Mouse (Mus musculus): ENCODE data around the gene Btd.
A peak's percentile ranks its signal among the peaks of the same experiment; 100 is the strongest.

Btd gene

GRCm38 (mm10) chr14:31665566-31665940 is 24.7 kb downstream of the Btd start:
- no peak for DNase-seq (ENCODE audit: low spot score)

- no peak for DNase-seq (ENCODE audit: low spot score)
Observed at GRCm38 (mm10) chr14:31666931-31667705, 26.3 kb downstream of the Btd start.

- DNase-seq (ENCODE audit: low spot score), result no peak
Observed at GRCm38 (mm10) chr14:31667741-31668140, 26.9 kb downstream of the Btd start.

- no peak for DNase-seq (ENCODE audit: low spot score)
Observed at GRCm38 (mm10) chr14:31668326-31668725, 27.5 kb downstream of the Btd start.

GRCm38 (mm10) chr14:31669161-31669611 is 28.4 kb downstream of the Btd start:
- DNase-seq (ENCODE audit: low spot score), result peak; percentile 50

- no peak for DNase-seq (ENCODE audit: low spot score)
Observed at GRCm38 (mm10) chr14:31669642-31670490, 29.0 kb downstream of the Btd start.

- no peak for DNase-seq (ENCODE audit: low spot score)
Observed at GRCm38 (mm10) chr14:31671635-31672320, 30.9 kb downstream of the Btd start.

- DNase-seq (ENCODE audit: low spot score), result no peak
Observed at GRCm38 (mm10) chr14:31680656-31681055, 39.8 kb downstream of the Btd start.

GRCm38 (mm10) chr14:31681291-31681690 is 40.5 kb downstream of the Btd start:
- no peak for DNase-seq (ENCODE audit: low spot score)

- DNase-seq (ENCODE audit: low spot score), result no peak
Observed at GRCm38 (mm10) chr14:31681931-31682555, 41.2 kb downstream of the Btd start.

- DNase-seq (ENCODE audit: low spot score), result no peak
Observed at GRCm38 (mm10) chr14:31683610-31684009, 42.8 kb downstream of the Btd start.

GRCm38 (mm10) chr14:31684343-31685040 is 43.7 kb downstream of the Btd start:
- DNase-seq (ENCODE audit: low spot score), result no peak

GRCm38 (mm10) chr14:31685680-31686079 is 44.9 kb downstream of the Btd start:
- DNase-seq (ENCODE audit: low spot score), result no peak

- no peak for DNase-seq (ENCODE audit: low spot score)
Observed at GRCm38 (mm10) chr14:31686231-31686630, 45.4 kb downstream of the Btd start.

- DNase-seq (ENCODE audit: low spot score), result no peak
Observed at GRCm38 (mm10) chr14:31692536-31692935, 51.7 kb downstream of the Btd start.

GRCm38 (mm10) chr14:31696206-31696984 is 55.6 kb downstream of the Btd start:
- no peak for DNase-seq (ENCODE audit: low spot score)

- no peak for DNase-seq (ENCODE audit: low spot score)
Observed at GRCm38 (mm10) chr14:31696985-31697303, 56.1 kb downstream of the Btd start.

- DNase-seq (ENCODE audit: low spot score), result no peak
Observed at GRCm38 (mm10) chr14:31697346-31697745, 56.5 kb downstream of the Btd start.

- no peak for DNase-seq (ENCODE audit: low spot score)
Observed at GRCm38 (mm10) chr14:31697755-31698154, 56.9 kb downstream of the Btd start.

GRCm38 (mm10) chr14:31700376-31700775 is 59.5 kb downstream of the Btd start:
- DNase-seq (ENCODE audit: low spot score), result no peak

GRCm38 (mm10) chr14:31709343-31709742 is 68.5 kb downstream of the Btd start:
- DNase-seq (ENCODE audit: low spot score), result no peak
